Mouse (Mus musculus) limb, embryonic 15.5 days (tissue): ENCODE results near the gene Per3. TPM values are rescaled to one million over a fixed set of nuclear protein-coding genes. Genes with fewer than 3 reads are reported as not detected.

ENCODE experiments used
- ATAC-seq: fragments of 200-750 bp; cut with Nextera tagmentation; 2 replicates; pipeline ENCODE4 v1.8.0; 2017; ENCODE audit warnings: low read depth, moderate TSS enrichment; ENCODE audit not compliant: insufficient number of reproducible peaks, low FRiP score, low TSS enrichment
- H3K27ac ChIP-seq: fragments of 300-500 bp; sonication (generic); 2 replicates; pipeline ENCODE4 v1.5.1; 2015; ENCODE audit warnings: moderate library complexity, mild to moderate bottlenecking, inconsistent platforms
- H3K27me3 ChIP-seq: fragments of 300-500 bp; sonication (generic); 2 replicates; pipeline ENCODE4 v1.6.1; 2015; ENCODE audit warnings: inconsistent platforms
- H3K36me3 ChIP-seq: fragments of 300-500 bp; sonication (generic); 2 replicates; pipeline ENCODE4 v1.6.1; 2015; ENCODE audit warnings: inconsistent platforms
- H3K4me1 ChIP-seq: fragments of 300-500 bp; sonication (generic); 2 replicates; pipeline ENCODE4 v1.6.1; 2015; ENCODE audit warnings: inconsistent platforms
- H3K4me2 ChIP-seq: fragments of 300-500 bp; sonication (generic); 2 replicates; pipeline ENCODE4 v1.6.1; 2015; ENCODE audit warnings: mild to moderate bottlenecking, inconsistent platforms
- H3K4me3 ChIP-seq: fragments of 300-500 bp; sonication (generic); 2 replicates; pipeline ENCODE4 v1.5.1; 2015; ENCODE audit warnings: mild to moderate bottlenecking, inconsistent platforms
- H3K9ac ChIP-seq: fragments of 300-500 bp; sonication (generic); 2 replicates; pipeline ENCODE4 v1.6.1; 2015; ENCODE audit warnings: inconsistent platforms
- H3K9me3 ChIP-seq: fragments of 300-500 bp; sonication (generic); 2 replicates; pipeline ENCODE4 v1.6.1; 2016; ENCODE audit warnings: inconsistent platforms
- WGBS: fragments of 180-500 bp; shearing (Covaris S2); methylation state at CpG from one replicate; pipeline ENCODE4 v1.1.7; 2015; 5-methylcytosine and 5-hydroxymethylcytosine counted together
- polyA plus RNA-seq: library from polyadenylated mRNA; unstranded; fragments of >200 nt; fragmentation: Nextera tagmentation; extraction: Ambion mirVana; gene quantifications from 2 replicates; pipeline ENCODE4 v1.2.1, GENCODE M21; 2015

The Per3 gene
- polyA plus RNA-seq, 1 experiment from 2014 or later = 4.7 TPM

GRCm38 (mm10) chr4:150973264-150973663, 71.2 kb downstream of the Per3 start:
- H3K36me3 ChIP-seq = no peaks in the 10 kb centered on the region
- no peaks in the 10 kb centered on the region for H3K9me3 ChIP-seq
- H3K4me1 ChIP-seq = no peaks in the 10 kb centered on the region
- no peaks in the 10 kb centered on the region for H3K27me3 ChIP-seq
- H3K4me3 ChIP-seq = no peak overlapping the region
- no peak overlapping the region for H3K4me2 ChIP-seq
- no peak overlapping the region for H3K27ac ChIP-seq
- no peak for ATAC-seq
- WGBS = 80% methylated on average over 8 of the region's 8 CpGs
- no peak overlapping the region for H3K9ac ChIP-seq

DNA sequence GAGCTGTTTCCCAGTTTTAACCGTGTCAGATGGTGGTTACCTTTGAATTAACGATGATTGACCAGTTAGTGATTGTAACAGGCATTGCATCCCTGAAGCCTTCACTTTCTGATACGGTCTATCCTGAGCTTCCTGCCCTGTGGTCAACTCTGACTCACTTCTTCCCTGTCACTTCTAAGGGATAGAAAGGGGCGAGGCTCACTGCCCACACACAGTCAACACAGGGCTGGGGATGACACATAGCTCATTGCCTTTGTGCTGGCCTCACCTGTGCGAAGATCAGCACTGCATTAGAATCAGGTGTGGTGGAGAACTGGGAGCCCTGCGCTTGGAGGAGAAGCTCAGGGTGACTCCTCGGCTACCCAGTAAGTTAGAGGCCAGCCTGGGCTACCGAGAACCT, 75.5 kb downstream of the Per3 start:
- no peak overlapping the region for H3K9ac ChIP-seq
- no peaks in the 10 kb centered on the region for H3K27me3 ChIP-seq
- ATAC-seq = no peak
- H3K4me1 ChIP-seq = peaks cover 4% of the 10 kb centered on the region; the same call in 1 of the 2 replicates
- 85% methylated on average over 8 of the region's 8 CpGs for WGBS
- no peak overlapping the region for H3K4me2 ChIP-seq
- H3K4me3 ChIP-seq = no peak overlapping the region
- no peak overlapping the region for H3K27ac ChIP-seq
- H3K36me3 ChIP-seq = no peaks in the 10 kb centered on the region
- no peaks in the 10 kb centered on the region for H3K9me3 ChIP-seq

DNA sequence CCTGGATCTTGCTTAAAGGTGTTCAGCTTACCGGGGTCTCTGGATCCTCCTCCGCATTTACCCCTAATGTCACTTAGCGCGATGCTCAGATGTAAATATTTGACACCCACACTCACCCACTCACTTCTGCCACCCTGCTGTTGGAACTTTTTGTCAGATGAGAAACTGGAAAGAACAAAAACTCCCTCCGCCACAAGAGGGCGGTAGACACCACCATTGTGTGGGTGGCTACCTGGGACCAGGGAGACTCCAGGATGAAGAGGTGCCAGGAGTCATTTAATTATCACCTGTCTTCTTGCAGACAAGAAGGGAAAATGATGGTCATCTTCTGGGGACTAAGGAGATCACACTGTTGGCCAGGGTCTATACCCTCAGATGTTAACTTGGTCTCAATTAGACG, 77.9 kb downstream of the Per3 start:
- peaks cover 4% of the 10 kb centered on the region; the same call in 1 of the 2 replicates for H3K4me1 ChIP-seq
- H3K27me3 ChIP-seq = no peaks in the 10 kb centered on the region
- no peaks in the 10 kb centered on the region for H3K9me3 ChIP-seq
- no peak overlapping the region for H3K4me3 ChIP-seq
- no peak overlapping the region for H3K9ac ChIP-seq
- 20% methylated on average over 7 of the region's 7 CpGs for WGBS
- no peaks in the 10 kb centered on the region for H3K36me3 ChIP-seq
- no peak for ATAC-seq
- H3K4me2 ChIP-seq = no peak overlapping the region
- no peak overlapping the region for H3K27ac ChIP-seq

GRCm38 (mm10) chr4:150965555-150965951, 78.9 kb downstream of the Per3 start:
- Histone ChIP-seq H3K36me3 (no peaks in the 10 kb centered on the region), H3K27me3 (no peaks in the 10 kb centered on the region), H3K9ac (no peak overlapping the region), H3K27ac (no peak overlapping the region), H3K4me2 (no peak overlapping the region), H3K4me1 (peaks cover 4% of the 10 kb centered on the region; the same call in 1 of the 2 replicates), H3K4me3 (no peak overlapping the region), H3K9me3 (no peaks in the 10 kb centered on the region)
- 69% methylated on average over 11 of the region's 11 CpGs for WGBS
- ATAC-seq = no peak

- peak overlapping the region; percentile 19 for H3K4me3 ChIP-seq
- H3K36me3 ChIP-seq = no peaks in the 10 kb centered on the region
- H3K4me2 ChIP-seq = peak overlapping the region; percentile 40
- H3K9ac ChIP-seq = no peak overlapping the region
- no peaks in the 10 kb centered on the region for H3K9me3 ChIP-seq
- 10% methylated on average over 25 of the region's 25 CpGs for WGBS
- no peaks in the 10 kb centered on the region for H3K27me3 ChIP-seq
- no peak overlapping the region for H3K27ac ChIP-seq
- H3K4me1 ChIP-seq = peaks cover 4% of the 10 kb centered on the region; the same call in 1 of the 2 replicates
- 0 out of 2 replicates have a peak, but pooled peaks have one; percentile 46 for ATAC-seq
Measured at GRCm38 (mm10) chr4:150964635-150965554, 79.6 kb downstream of the Per3 start.

DNA sequence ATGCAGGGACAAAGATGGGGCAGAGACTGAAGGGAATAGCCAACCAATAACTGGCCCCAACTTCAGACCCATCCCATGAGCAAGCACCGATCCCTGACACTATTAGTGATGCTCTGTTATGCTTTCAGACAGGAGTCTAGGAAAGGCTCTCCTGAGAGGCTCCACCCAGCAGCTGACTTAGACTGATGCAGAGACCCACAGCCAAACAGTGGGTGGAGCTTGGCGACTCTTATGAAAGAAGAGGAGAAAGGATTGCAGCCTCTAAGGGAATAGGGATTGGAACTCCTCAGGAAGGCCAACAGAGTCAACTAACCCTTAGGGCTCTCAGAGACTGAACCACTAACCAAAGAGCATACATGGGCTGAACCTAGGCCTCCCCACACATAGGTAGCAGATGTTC, 80.8 kb downstream of the Per3 start:
- H3K4me1 ChIP-seq = peaks cover 4% of the 10 kb centered on the region; the same call in 1 of the 2 replicates
- no peaks in the 10 kb centered on the region for H3K36me3 ChIP-seq
- H3K27ac ChIP-seq = no peak overlapping the region
- no peaks in the 10 kb centered on the region for H3K27me3 ChIP-seq
- no peak overlapping the region for H3K9ac ChIP-seq
- ATAC-seq = no peak
- 71% methylated on average over 2 of the region's 2 CpGs for WGBS
- H3K4me3 ChIP-seq = no peak overlapping the region
- H3K4me2 ChIP-seq = no peak overlapping the region
- no peaks in the 10 kb centered on the region for H3K9me3 ChIP-seq

DNA sequence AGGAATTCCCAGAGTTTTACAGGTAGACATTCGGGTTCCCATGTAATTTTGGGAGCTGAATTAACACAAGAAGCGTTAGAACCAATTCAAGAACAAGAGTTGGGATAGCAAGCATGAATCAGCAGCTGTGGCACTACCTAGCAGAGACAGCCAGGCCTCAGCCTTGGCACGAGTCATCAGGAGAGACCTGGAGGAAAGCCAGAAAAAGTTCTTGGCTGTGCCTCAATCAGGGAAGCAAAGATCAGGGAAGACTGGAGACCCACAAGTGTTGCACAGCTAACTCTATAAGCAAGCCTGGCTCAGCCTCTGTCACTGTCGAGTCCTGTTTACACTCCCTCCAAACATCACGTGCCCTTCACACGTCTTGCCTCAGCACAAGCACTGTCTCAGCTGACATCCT, 82.2 kb downstream of the Per3 start:
- H3K9ac ChIP-seq = no peak overlapping the region
- no peaks in the 10 kb centered on the region for H3K9me3 ChIP-seq
- ATAC-seq = no peak
- no peak overlapping the region for H3K4me3 ChIP-seq
- peaks cover 4% of the 10 kb centered on the region; the same call in 1 of the 2 replicates for H3K4me1 ChIP-seq
- no peaks in the 10 kb centered on the region for H3K27me3 ChIP-seq
- H3K4me2 ChIP-seq = no peak overlapping the region
- no peak overlapping the region for H3K27ac ChIP-seq
- WGBS = 51% methylated on average over 6 of the region's 6 CpGs
- H3K36me3 ChIP-seq = no peaks in the 10 kb centered on the region

GRCm38 (mm10) chr4:150958536-150958935, 85.9 kb downstream of the Per3 start:
- Histone ChIP-seq H3K4me2 (no peak overlapping the region), H3K4me3 (no peak overlapping the region), H3K27me3 (no peaks in the 10 kb centered on the region), H3K9me3 (no peaks in the 10 kb centered on the region), H3K4me1 (no peaks in the 10 kb centered on the region), H3K36me3 (no peaks in the 10 kb centered on the region), H3K9ac (no peak overlapping the region), H3K27ac (no peak overlapping the region)
- 87% methylated on average over 7 of the region's 7 CpGs for WGBS
- no peak for ATAC-seq

DNA sequence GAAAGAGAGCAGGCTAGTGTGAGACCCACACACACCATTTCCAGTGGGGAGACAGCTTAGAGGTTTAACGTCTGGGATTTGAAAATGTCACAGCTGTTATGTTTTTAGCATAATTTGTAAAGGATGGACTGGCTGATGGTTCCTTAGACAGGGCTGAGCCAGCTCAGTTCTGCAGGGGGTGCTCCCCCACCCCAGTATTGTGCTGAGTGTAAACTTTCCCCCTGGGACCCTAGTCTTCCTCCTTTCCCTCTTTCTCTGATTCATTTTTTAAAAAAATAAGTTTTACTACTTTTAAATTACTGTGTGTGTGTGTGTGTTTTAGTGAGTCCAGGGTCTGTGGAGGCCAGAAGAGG, 87.4 kb downstream of the Per3 start:
- H3K4me1 ChIP-seq = no peaks in the 10 kb centered on the region
- no peak overlapping the region for H3K27ac ChIP-seq
- no peak overlapping the region for H3K4me3 ChIP-seq
- no peaks in the 10 kb centered on the region for H3K9me3 ChIP-seq
- H3K36me3 ChIP-seq = no peaks in the 10 kb centered on the region
- no peak overlapping the region for H3K9ac ChIP-seq
- H3K27me3 ChIP-seq = no peaks in the 10 kb centered on the region
- no peak overlapping the region for H3K4me2 ChIP-seq
- 48% methylated on average over 1 of the region's 1 CpGs for WGBS
- ATAC-seq = no peak

GRCm38 (mm10) chr4:150956369-150957105, 87.9 kb downstream of the Per3 start:
- Histone ChIP-seq H3K27ac (no peak overlapping the region), H3K4me1 (no peaks in the 10 kb centered on the region), H3K4me3 (no peak overlapping the region), H3K4me2 (no peak overlapping the region), H3K27me3 (no peaks in the 10 kb centered on the region), H3K9me3 (no peaks in the 10 kb centered on the region), H3K9ac (no peak overlapping the region), H3K36me3 (no peaks in the 10 kb centered on the region)
- ATAC-seq = peak; percentile 60; the same call in 1 of the 2 replicates
- WGBS = 64% methylated on average over 13 of the region's 13 CpGs
